Mouse (Mus musculus): ENCODE data around the gene Ephb2. TPM values are rescaled to one million over a fixed set of nuclear protein-coding genes. Genes with fewer than 3 reads are reported as not detected.

Ephb2 gene
- polyA plus RNA-seq, 1 experiment = 57.6 TPM

GRCm38 (mm10) chr4:136637563-136638229 lies 198.1 kb downstream of the Ephb2 start:
- Histone ChIP-seq H3K27ac (ENCODE audit: insufficient read depth, low read depth, low read length) (no peak overlapping the region), H3K4me1 (ENCODE audit: control insufficient read depth, insufficient read depth, insufficient read length, low read length) (peaks cover 5% of the 10 kb centered on the region; the same call in 1 of the 2 replicates), H3K27me3 (ENCODE audit: control insufficient read depth, insufficient read depth, low read length) (peaks cover 17% of the 10 kb centered on the region), H3K4me3 (ENCODE audit: low read depth, low read length) (peak overlapping the region; percentile 45), H3K36me3 (ENCODE audit: control insufficient read depth, insufficient read depth, low read length) (no peaks in the 10 kb centered on the region)
- WGBS = 3% methylated on average over 76 of the region's 76 CpGs
- TF ChIP-seq POLR2A (IDR thresholded peaks at IDR 0.05; ENCODE audit: low read depth, low read length) (no peak), CTCF (IDR thresholded peaks at IDR 0.05; ENCODE audit: extremely low read depth, insufficient read length, insufficient replicate concordance, low read depth, low read length) (no peak)

DNA sequence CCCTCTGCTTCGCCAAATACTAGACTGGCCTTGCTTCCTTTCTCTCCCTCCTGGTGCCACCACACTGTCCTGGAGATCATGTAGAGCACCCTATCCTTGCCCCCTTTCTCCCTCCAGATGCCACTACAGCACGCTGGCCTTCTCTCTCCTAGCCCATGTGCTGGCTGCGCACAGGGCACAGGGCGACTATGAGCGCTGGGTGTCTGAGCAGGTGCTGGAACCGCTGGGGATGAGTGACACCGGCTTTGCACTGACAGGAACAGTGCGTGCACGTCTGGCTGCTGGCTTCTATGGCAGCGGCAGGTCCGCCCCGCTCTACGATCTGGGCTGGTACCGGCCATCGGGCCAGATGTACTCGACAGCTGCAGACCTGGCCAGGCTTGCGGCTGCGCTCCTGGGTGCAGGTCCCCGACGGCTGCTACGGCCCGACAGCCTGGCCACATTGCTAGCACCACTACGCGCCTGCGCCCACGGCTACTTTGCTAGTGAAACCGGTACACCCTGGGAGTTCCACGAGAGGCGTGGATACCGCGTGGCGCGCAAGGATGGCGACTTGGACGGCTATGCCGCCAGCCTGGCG lies 198.7 kb downstream of the Ephb2 start:
- no peaks in the 10 kb centered on the region for H3K36me3 ChIP-seq (ENCODE audit: control insufficient read depth, insufficient read depth, low read length)
- H3K27ac ChIP-seq (ENCODE audit: insufficient read depth, low read depth, low read length) = no peak overlapping the region
- TF ChIP-seq POLR2A (IDR thresholded peaks at IDR 0.05; ENCODE audit: low read depth, low read length) (no peak), CTCF (IDR thresholded peaks at IDR 0.05; ENCODE audit: extremely low read depth, insufficient read length, insufficient replicate concordance, low read depth, low read length) (no peak)
- H3K4me3 ChIP-seq (ENCODE audit: low read depth, low read length) = peak overlapping the region; percentile 45
- 16% methylated on average over 37 of the region's 37 CpGs for WGBS
- peaks cover 17% of the 10 kb centered on the region for H3K27me3 ChIP-seq (ENCODE audit: control insufficient read depth, insufficient read depth, low read length)
- H3K4me1 ChIP-seq (ENCODE audit: control insufficient read depth, insufficient read depth, insufficient read length, low read length) = peaks cover 5% of the 10 kb centered on the region; the same call in 1 of the 2 replicates

- Histone ChIP-seq H3K27me3 (ENCODE audit: control insufficient read depth, insufficient read depth, low read length) (peaks cover 17% of the 10 kb centered on the region), H3K27ac (ENCODE audit: insufficient read depth, low read depth, low read length) (no peak overlapping the region), H3K4me1 (ENCODE audit: control insufficient read depth, insufficient read depth, insufficient read length, low read length) (peaks cover 5% of the 10 kb centered on the region; the same call in 1 of the 2 replicates), H3K36me3 (ENCODE audit: control insufficient read depth, insufficient read depth, low read length) (no peaks in the 10 kb centered on the region), H3K4me3 (ENCODE audit: low read depth, low read length) (no peak overlapping the region)
- TF ChIP-seq CTCF (IDR thresholded peaks at IDR 0.05; ENCODE audit: extremely low read depth, insufficient read length, insufficient replicate concordance, low read depth, low read length) (no peak), POLR2A (IDR thresholded peaks at IDR 0.05; ENCODE audit: low read depth, low read length) (no peak)
- 66% methylated on average over 5 of the region's 5 CpGs for WGBS
Measured at GRCm38 (mm10) chr4:136636511-136636910, 199.3 kb downstream of the Ephb2 start.

DNA sequence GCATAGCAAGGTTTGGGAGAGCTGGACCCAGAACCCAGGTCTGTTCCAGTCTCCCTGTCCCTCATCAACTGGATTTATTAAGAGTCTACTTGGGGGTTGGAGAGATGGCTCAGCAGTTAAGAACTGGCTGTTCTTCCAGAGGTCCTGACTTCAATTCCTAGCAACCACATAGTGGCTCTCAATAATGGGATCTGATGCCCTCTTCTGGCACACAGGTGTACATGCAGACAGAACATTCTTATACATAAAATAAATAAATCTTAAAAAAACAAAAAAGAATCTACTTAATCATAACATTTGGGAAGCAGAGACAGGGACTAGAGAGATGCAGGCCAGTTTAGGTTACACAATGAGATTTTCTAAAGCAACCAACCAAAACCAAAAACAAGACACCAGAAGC lies 199.8 kb downstream of the Ephb2 start:
- peaks cover 17% of the 10 kb centered on the region for H3K27me3 ChIP-seq (ENCODE audit: control insufficient read depth, insufficient read depth, low read length)
- H3K36me3 ChIP-seq (ENCODE audit: control insufficient read depth, insufficient read depth, low read length) = no peaks in the 10 kb centered on the region
- H3K4me1 ChIP-seq (ENCODE audit: control insufficient read depth, insufficient read depth, insufficient read length, low read length) = peaks cover 5% of the 10 kb centered on the region; the same call in 1 of the 2 replicates
- H3K4me3 ChIP-seq (ENCODE audit: low read depth, low read length) = no peak overlapping the region
- H3K27ac ChIP-seq (ENCODE audit: insufficient read depth, low read depth, low read length) = no peak overlapping the region
- TF ChIP-seq CTCF (IDR thresholded peaks at IDR 0.05; ENCODE audit: extremely low read depth, insufficient read length, insufficient replicate concordance, low read depth, low read length) (no peak), POLR2A (IDR thresholded peaks at IDR 0.05; ENCODE audit: low read depth, low read length) (no peak)

DNA sequence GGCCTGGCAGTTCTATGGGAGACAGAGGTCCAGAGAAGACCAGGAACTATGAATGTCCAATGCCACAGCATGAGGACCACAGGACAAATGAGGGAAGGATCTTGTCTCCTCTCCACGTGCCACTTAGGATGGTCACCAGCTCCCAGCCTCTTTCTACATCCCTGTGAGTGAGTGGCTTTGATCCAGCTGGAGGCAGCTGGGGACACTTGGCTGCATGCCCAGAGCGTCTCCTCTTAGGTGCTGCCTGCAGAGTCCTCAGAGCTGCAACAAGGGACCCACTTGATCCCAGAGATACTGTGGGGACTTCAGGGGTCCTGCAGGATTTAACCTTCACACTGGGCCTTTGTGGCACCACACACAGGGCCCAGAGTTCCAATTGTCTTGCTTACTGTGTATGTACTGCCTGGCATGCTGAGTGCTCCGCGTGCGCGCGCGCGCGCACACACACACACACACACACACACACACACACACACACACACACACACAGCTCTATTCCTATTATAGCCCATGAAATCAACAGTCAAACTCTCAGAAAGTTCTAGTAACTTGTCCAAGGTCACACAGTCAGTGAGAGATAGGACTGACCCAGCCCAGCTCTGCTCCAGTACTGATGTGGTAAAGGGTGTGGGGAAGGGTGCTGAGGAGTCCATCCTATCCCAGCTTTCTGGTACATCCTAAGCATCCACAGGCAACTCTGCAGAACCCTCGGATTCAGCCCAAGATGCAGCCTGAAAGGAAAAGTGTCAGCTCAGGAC lies 204.4 kb downstream of the Ephb2 start:
- Histone ChIP-seq H3K27ac (ENCODE audit: insufficient read depth, low read depth, low read length) (no peak overlapping the region), H3K4me3 (ENCODE audit: low read depth, low read length) (no peak overlapping the region), H3K4me1 (ENCODE audit: control insufficient read depth, insufficient read depth, insufficient read length, low read length) (no peaks in the 10 kb centered on the region), H3K36me3 (ENCODE audit: control insufficient read depth, insufficient read depth, low read length) (no peaks in the 10 kb centered on the region), H3K27me3 (ENCODE audit: control insufficient read depth, insufficient read depth, low read length) (no peaks in the 10 kb centered on the region)
- WGBS = 77% methylated on average over 11 of the region's 11 CpGs
- TF ChIP-seq POLR2A (IDR thresholded peaks at IDR 0.05; ENCODE audit: low read depth, low read length) (no peak), CTCF (IDR thresholded peaks at IDR 0.05; ENCODE audit: extremely low read depth, insufficient read length, insufficient replicate concordance, low read depth, low read length) (no peak)

- H3K36me3 ChIP-seq (ENCODE audit: control insufficient read depth, insufficient read depth, low read length) = no peaks in the 10 kb centered on the region
- no peak overlapping the region for H3K4me3 ChIP-seq (ENCODE audit: low read depth, low read length)
- H3K4me1 ChIP-seq (ENCODE audit: control insufficient read depth, insufficient read depth, insufficient read length, low read length) = no peaks in the 10 kb centered on the region
- 68% methylated on average over 6 of the region's 6 CpGs for WGBS
- H3K27ac ChIP-seq (ENCODE audit: insufficient read depth, low read depth, low read length) = no peak overlapping the region
- no peak for TF ChIP-seq CTCF (IDR thresholded peaks at IDR 0.05; ENCODE audit: extremely low read depth, insufficient read length, insufficient replicate concordance, low read depth, low read length)
- TF ChIP-seq POLR2A (IDR thresholded peaks at IDR 0.05; ENCODE audit: low read depth, low read length) = no peak
- H3K27me3 ChIP-seq (ENCODE audit: control insufficient read depth, insufficient read depth, low read length) = no peaks in the 10 kb centered on the region
Measured at GRCm38 (mm10) chr4:136626590-136626989, 209.2 kb downstream of the Ephb2 start.

- Histone ChIP-seq H3K27me3 (ENCODE audit: control insufficient read depth, insufficient read depth, low read length) (no peaks in the 10 kb centered on the region), H3K36me3 (ENCODE audit: control insufficient read depth, insufficient read depth, low read length) (no peaks in the 10 kb centered on the region), H3K4me1 (ENCODE audit: control insufficient read depth, insufficient read depth, insufficient read length, low read length) (no peaks in the 10 kb centered on the region), H3K4me3 (ENCODE audit: low read depth, low read length) (no peak within 1 kb of the TSS), H3K27ac (ENCODE audit: insufficient read depth, low read depth, low read length) (no peak within 1 kb of the TSS)
- no peak for TF ChIP-seq POLR2A (IDR thresholded peaks at IDR 0.05; ENCODE audit: low read depth, low read length)
- no peak for TF ChIP-seq CTCF (IDR thresholded peaks at IDR 0.05; ENCODE audit: extremely low read depth, insufficient read length, insufficient replicate concordance, low read depth, low read length)
- WGBS = 70% methylated on average over 6 of the region's 6 CpGs
Measured at GRCm38 (mm10) chr4:136622388-136622787, 213.4 kb downstream of the Ephb2 start, which contains the start of gene Lactbl1. Gene Lactbl1, plus strand, starts transcription at chr4:136622621.

Measured in small intestine, adult 2 months (tissue).